Mouse (Mus musculus) testis, adult 2 months (tissue): ENCODE data around the gene Ppfibp1.

Experiments used
- CTCF ChIP-seq: fragments of 200-500 bp; IDR thresholded peaks from 2 replicates; pipeline ENCODE4 v1.5.1; 2012; ENCODE audit warnings: low read depth, mild to moderate bottlenecking, inconsistent platforms, low read length, moderate library complexity; ENCODE audit not compliant: control insufficient read depth, insufficient read depth, insufficient replicate concordance
- POLR2A ChIP-seq: fragments of 200-500 bp; IDR thresholded peaks from 2 replicates; pipeline ENCODE4 v1.6.1; 2012; ENCODE audit warnings: low read depth, mild to moderate bottlenecking, inconsistent platforms, low read length, moderate library complexity; ENCODE audit not compliant: control insufficient read depth

DNA sequence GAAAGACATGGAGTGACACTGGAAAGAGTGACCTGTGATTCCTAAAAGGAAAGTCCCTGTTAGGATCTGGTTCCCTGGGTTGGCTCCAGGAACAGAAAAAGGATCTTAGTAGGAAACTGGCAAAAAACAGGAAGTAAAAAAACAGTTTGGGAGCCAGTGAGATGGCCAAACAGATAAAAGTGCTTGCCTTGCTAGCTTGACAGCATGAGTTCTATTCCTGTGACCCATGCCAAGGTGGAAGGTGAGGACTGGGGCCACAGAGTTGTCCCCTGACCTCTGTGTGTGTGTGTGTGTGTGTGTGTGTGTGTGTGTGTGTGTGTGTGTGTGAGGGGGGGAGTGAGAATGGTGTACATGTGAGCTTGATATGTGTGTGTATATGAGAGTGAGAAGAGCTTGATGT lies 135.3 kb downstream of the Ppfibp1 start:
- TF ChIP-seq POLR2A (no peak), CTCF (no peak)
